Mouse (Mus musculus) heart, adult 18-20 months (tissue): Measurements from ENCODE around the gene Ctdspl. TPM values are rescaled to one million over a fixed set of nuclear protein-coding genes. Genes with fewer than 3 reads are reported as not detected.

Source experiments
- DNase-seq, 2 experiments: peaks; one replicate each; pipeline ENCODE4 v3.0.0; 2021 to 2022; ENCODE audit warnings: mixed read lengths in 1 of 2
- total RNA-seq, 2 experiments: library from RNA; stranded (reverse); gene quantifications; 2 replicates each; pipeline ENCODE4 v1.2.3; 2021

Ctdspl gene
- total RNA-seq, 2 experiments from 2014 or later, result 10.6 to 12.8 TPM

- no peak for DNase-seq
Measured at GRCm38 (mm10) chr9:119028226-119029195, 102.3 kb downstream of the Ctdspl start.

GRCm38 (mm10) chr9:119029568-119029967 lies 103.3 kb downstream of the Ctdspl start:
- DNase-seq, result peak; percentile 75 to 76

DNA sequence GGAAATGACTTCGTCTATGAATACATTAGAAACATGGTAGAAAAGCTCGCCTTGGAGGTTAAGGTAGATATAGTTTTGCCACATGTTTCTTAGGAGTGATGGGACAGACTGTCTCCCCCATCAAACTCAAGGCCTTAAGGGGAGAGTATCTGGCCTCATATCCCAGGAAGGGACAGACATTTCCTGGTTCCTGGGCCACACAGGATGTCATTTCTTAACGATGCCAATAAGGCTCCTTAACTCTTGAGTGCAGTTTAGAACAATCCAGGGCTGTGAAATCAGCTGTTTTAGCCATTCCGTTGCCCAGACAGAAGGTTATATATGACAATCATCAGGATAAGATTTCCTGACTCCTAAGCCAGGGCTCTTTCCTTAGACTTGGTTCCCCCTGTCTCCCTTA lies 104.8 kb downstream of the Ctdspl start:
- DNase-seq, result no peak

GRCm38 (mm10) chr9:119031772-119032171 lies 105.5 kb downstream of the Ctdspl start:
- DNase-seq, result peak; percentile 80 to 92

GRCm38 (mm10) chr9:119032538-119032937 lies 106.3 kb downstream of the Ctdspl start:
- DNase-seq, result no peak

- no peak for DNase-seq
Measured at GRCm38 (mm10) chr9:119033111-119033921, 107.1 kb downstream of the Ctdspl start.

GRCm38 (mm10) chr9:119034069-119034468 lies 107.8 kb downstream of the Ctdspl start:
- DNase-seq, result no peak

DNA sequence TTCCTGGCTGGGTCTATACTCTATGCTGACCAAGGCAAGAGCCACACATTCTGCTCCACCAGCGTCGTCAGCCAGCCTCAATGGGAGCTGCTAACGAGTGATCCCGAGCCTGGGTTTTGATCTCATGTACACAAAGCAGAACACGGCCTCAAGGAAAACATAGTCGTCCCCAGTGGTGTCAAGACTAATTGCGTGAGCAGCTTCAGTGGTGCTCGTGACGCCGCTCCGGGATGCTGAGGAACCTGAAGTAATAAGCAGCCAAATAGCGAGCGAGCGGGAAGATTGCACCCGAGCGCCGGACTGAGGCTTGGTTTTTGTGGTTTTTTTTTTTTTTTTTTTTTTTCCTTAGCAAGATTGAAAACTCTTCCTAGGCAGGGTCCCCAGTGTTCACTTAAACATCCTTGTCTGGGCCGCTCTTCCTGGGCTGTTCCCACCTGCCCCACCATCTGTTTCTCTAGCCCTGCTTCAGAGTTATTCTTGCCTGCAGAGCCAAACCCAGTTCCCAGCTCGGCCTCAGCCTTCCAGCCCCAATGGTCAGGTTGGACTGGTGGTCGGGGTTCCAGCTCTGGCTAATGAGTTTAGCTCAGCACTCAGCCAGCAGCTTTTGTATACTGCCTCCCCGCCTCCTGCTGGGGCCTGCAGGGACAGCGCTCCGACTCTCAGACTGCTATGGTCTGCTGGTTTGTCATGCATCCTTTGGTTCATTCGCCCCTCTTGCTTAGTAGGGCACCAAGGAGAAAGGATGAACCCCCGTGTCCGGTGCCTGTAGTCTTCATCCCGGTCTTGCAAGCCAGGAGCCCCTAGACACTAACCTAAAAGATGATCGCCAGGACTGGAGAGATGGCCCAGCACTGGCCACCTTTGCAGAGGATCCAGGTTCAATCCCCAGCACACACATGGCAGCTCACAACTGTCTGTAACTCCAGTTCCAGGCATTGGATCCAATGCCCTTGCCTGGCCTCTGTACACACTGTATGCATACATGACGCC lies 108.7 kb downstream of the Ctdspl start:
- no peak for DNase-seq

- peak; percentile 88 to 93 for DNase-seq
Measured at GRCm38 (mm10) chr9:119035836-119036235, 109.6 kb downstream of the Ctdspl start.

- DNase-seq, result peak; percentile 44 to 52
Measured at GRCm38 (mm10) chr9:119037076-119037730, 111.0 kb downstream of the Ctdspl start.

GRCm38 (mm10) chr9:119038574-119038973 lies 112.3 kb downstream of the Ctdspl start:
- no peak for DNase-seq

- no peak for DNase-seq
Measured at GRCm38 (mm10) chr9:119040101-119040775, 114.0 kb downstream of the Ctdspl start.

DNA sequence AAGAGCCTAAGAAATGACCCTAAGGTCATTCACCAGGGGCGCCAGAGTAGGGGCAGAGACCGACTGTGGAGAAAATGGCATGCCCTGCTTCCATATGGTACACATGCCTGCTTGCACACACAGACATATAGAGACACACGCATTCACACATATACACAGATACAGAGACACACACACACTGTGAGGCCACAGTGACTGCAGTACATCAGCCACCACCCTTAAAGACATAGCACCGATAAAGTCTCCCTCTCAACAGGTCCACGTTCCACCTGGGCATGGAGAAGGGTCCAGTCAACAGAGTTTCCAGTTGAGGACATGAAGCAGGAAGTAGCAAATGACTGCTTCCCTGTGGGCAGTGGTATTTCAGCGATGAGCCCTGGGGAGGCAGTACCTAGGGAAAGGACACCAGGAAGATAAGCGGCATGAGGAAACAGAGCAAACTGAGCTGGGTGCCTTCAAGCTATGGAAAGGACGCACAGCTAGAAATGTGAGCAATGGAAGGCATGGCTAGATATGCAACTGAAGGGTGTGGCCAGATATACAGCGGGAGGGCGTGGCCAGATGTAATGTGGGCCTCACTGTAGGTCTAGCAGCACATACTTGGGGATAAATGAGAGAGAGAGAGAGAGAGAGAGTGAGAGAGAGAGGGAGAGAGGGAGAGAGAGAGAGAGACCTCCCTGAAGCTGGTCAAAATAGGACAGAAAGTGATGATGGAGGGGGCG lies 122.1 kb downstream of the Ctdspl start:
- no peak for DNase-seq

- no peak for DNase-seq
Measured at GRCm38 (mm10) chr9:119051158-119051557, 124.9 kb downstream of the Ctdspl start.

DNA sequence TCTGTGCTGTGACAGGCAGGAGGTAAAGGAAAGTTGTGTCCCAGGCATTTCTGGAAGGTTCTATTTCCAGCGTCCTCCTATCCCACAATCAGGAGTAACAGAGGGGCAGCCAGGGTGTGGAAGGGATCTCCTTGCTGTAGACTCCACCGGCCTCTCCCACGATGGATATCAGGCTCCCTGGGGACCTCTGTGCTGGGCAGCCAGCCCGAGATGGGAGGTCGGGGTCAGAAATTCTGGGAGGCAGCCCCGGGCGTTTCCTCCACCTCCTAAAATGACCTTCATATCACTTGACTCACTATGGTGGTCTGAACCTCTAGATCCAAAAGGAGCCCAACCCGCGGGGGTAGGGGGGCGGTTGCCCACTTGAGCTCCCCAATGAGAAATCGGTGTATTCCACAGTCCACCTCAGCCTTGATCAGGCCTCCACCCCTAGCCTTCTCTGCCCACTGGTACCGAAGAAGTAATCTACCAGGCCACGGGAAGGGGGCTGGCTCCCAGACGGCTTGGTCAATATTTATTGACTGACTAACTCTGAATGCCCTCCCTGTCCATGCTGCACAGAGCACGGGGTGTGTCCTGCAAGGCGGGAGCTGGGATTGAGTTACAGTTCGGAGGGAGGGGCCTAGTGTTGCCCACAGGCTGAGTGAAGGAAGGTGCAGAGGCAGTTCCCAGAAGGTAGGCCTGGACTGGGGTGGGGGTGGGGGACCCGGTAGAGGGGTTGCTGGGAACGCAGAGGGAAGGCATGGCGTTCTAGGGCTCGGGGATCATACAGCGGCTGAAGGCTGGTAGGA lies 126.1 kb downstream of the Ctdspl start, which contains the start of gene Vill:
Vill (plus strand) TSS at position 625 of the 791 bp plus-strand sequence.
- peak; percentile 39 to 50 for DNase-seq

- no peak for DNase-seq
Measured at GRCm38 (mm10) chr9:119053964-119054576, 127.8 kb downstream of the Ctdspl start.

DNA sequence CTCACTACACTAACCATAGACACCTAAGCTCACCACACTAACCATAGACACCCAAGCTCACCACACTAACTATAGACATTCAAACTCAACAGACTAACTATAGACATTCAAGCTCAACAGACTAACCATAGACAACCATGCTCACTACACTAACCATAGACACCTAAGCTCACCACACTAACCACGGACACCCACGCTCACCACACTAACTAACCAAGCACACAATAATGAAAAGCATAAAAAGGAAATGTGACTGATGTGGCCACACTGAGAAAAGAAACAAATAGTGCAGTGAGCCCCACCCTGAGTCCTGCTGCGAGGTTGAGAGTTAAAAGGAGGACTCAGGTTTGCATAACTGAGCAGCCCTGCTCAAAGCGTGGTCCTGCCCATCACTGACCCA lies 129.1 kb downstream of the Ctdspl start:
- DNase-seq, result no peak

GRCm38 (mm10) chr9:119058245-119058644 lies 132.0 kb downstream of the Ctdspl start:
- DNase-seq, result no peak
